Mouse (Mus musculus) small intestine, adult 2 months (tissue): ENCODE results near the gene Msh4. TPM values are rescaled to one million over a fixed set of nuclear protein-coding genes. Genes with fewer than 3 reads are reported as not detected.

Experiments used
- H3K27ac ChIP-seq: fragments of 200-500 bp; 2 replicates; pipeline ENCODE4 v1.5.1; 2012; ENCODE audit warnings: low read depth, low read length, control low read depth, inconsistent platforms; ENCODE audit not compliant: insufficient read depth
- H3K27me3 ChIP-seq: fragments of 200-500 bp; 2 replicates; pipeline ENCODE4 v1.6.1; 2012; ENCODE audit warnings: mild to moderate bottlenecking, moderate library complexity, low read length, inconsistent platforms; ENCODE audit not compliant: control insufficient read depth, insufficient read depth
- H3K36me3 ChIP-seq: fragments of 200-500 bp; 2 replicates; pipeline ENCODE4 v1.6.1; 2012; ENCODE audit warnings: mild to moderate bottlenecking, low read length, control low read depth, inconsistent platforms; ENCODE audit not compliant: control insufficient read depth, insufficient read depth
- H3K4me1 ChIP-seq: fragments of 200-500 bp; 2 replicates; pipeline ENCODE4 v1.6.1; 2012; ENCODE audit warnings: low read length, inconsistent platforms, mixed read lengths; ENCODE audit not compliant: control insufficient read depth, insufficient read depth, insufficient read length
- H3K4me3 ChIP-seq: fragments of 200-500 bp; 2 replicates; pipeline ENCODE4 v1.5.1; 2012; ENCODE audit warnings: low read depth, mild to moderate bottlenecking, control low read depth, inconsistent platforms, low read length, moderate library complexity
- CTCF ChIP-seq: fragments of 200-500 bp; IDR thresholded peaks from 2 replicates; pipeline ENCODE4 v1.5.1; 2012; ENCODE audit warnings: low read depth, mild to moderate bottlenecking, control low read depth, inconsistent platforms, low read length, moderate library complexity, mixed read lengths; ENCODE audit not compliant: insufficient replicate concordance, insufficient read length; ENCODE audit errors: extremely low read depth
- POLR2A ChIP-seq: fragments of 200-500 bp; IDR thresholded peaks from 2 replicates; pipeline ENCODE4 v1.6.1; 2012; ENCODE audit warnings: low read depth, mild to moderate bottlenecking, control low read depth, inconsistent platforms, low read length, moderate library complexity
- WGBS: fragments of 180-500 bp; shearing (Covaris S2); methylation state at CpG from one replicate; pipeline ENCODE4 v1.1.7; 2018; 5-methylcytosine and 5-hydroxymethylcytosine counted together
- polyA plus RNA-seq: library from polyadenylated mRNA; depleted of rRNA; stranded (reverse); fragments of >200 nt; gene quantifications from 2 replicates; pipeline ENCODE4 v1.2.3, GENCODE M21; 2012; rRNA removed

Gene Msh4
- 0.03 TPM in 1 of 2 replicates, not detected in the other for polyA plus RNA-seq

- Histone ChIP-seq H3K36me3 (peaks cover 67% of the 10 kb centered on the region), H3K27me3 (no peaks in the 10 kb centered on the region), H3K4me3 (no peak within 1 kb of the TSS), H3K4me1 (peaks cover 13% of the 10 kb centered on the region; the same call in 1 of the 2 replicates), H3K27ac (no peak within 1 kb of the TSS)
- TF ChIP-seq CTCF (no peak), POLR2A (no peak)
- WGBS, result 83% methylated on average over 9 of the region's 9 CpGs
These were observed at the start of gene Msh4 for GRCm38 (mm10) chr3:153906136-153906871. Msh4 (minus strand) TSS chr3:153906138.

- WGBS, result 64% methylated on average over 2 of the region's 2 CpGs
- no peaks in the 10 kb centered on the region for H3K4me1 ChIP-seq
- no peak for TF ChIP-seq CTCF
- TF ChIP-seq POLR2A, result no peak
- H3K27ac ChIP-seq, result no peak overlapping the region
- H3K36me3 ChIP-seq, result no peaks in the 10 kb centered on the region
- H3K4me3 ChIP-seq, result no peak overlapping the region
- H3K27me3 ChIP-seq, result no peaks in the 10 kb centered on the region
These were observed 42.2 kb upstream of the Msh4 start for GRCm38 (mm10) chr3:153948176-153948575.

DNA sequence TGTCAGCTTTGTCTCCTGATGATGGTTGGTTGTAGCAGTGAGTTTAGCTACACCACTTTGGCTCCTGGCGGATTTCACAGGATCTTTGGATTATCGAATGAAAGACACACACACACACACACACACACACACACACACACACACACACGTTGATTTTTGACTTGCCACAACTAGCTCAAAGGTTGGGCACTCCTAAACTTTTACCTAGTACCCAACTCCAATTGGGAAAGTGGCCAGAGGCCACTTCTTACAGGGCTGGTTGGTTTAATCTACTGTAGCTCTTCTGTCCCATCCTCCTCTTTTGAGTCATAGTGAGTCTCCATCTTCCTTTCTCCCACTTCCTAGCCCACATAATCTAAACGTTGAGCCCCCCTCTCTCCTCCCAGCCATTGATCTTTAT, 41.3 kb upstream of the Msh4 start:
- no peak overlapping the region for H3K4me3 ChIP-seq
- no peaks in the 10 kb centered on the region for H3K4me1 ChIP-seq
- no peaks in the 10 kb centered on the region for H3K27me3 ChIP-seq
- 73% methylated on average over 4 of the region's 4 CpGs for WGBS
- no peaks in the 10 kb centered on the region for H3K36me3 ChIP-seq
- H3K27ac ChIP-seq, result no peak overlapping the region
- TF ChIP-seq CTCF, result no peak
- TF ChIP-seq POLR2A, result no peak

- Histone ChIP-seq H3K4me3 (peak within 1 kb of the TSS; percentile 85), H3K36me3 (peaks cover 7% of the 10 kb centered on the region; the same call in 1 of the 2 replicates), H3K4me1 (no peaks in the 10 kb centered on the region), H3K27me3 (no peaks in the 10 kb centered on the region), H3K27ac (peak within 1 kb of the TSS; percentile 69)
- TF ChIP-seq CTCF (no peak), POLR2A (peak; percentile 86)
- WGBS, result under 1% methylated on average over 41 of the region's 41 CpGs
These were observed 38.5 kb upstream of the Msh4 start, which contains the start of gene Acadm for GRCm38 (mm10) chr3:153944335-153944990. Acadm (minus strand) TSS chr3:153944632.

- under 1% methylated on average over 19 of the region's 19 CpGs for WGBS
- Histone ChIP-seq H3K27ac (peak overlapping the region; percentile 69), H3K4me1 (no peaks in the 10 kb centered on the region), H3K4me3 (peak overlapping the region; percentile 85), H3K27me3 (no peaks in the 10 kb centered on the region), H3K36me3 (peaks cover 7% of the 10 kb centered on the region)
- no peak for TF ChIP-seq CTCF
- TF ChIP-seq POLR2A, result no peak
These were observed 38.0 kb upstream of the Msh4 start for GRCm38 (mm10) chr3:153943901-153944334.

DNA sequence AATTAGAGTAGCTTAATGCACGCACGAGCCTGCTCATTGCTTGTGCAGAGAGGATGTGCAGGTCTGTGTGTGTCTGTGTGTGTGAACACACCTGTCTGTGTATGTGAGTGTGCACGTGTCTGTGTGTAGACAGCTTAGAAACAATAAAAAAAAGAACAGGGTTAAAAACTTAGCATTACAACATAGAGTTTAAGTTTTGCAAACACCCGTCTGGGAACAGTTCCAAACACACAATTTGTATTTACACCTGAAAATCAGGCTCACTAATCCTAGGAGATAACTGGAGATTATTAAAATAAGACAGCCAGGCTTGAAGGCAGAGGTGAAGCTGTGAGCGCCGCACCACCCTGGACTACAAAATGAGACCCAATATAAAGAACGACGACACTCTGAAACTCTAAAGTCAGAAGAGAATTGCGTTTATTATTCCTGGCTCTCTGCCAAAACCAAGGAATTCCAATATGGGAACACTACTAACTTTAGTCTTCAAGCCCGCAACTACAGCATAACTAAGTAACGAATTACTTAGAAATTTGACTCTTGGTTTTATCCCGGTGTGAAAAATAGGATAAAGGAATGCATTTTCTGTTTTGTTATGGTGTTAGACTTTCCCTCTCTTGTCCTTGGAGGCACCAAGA, 37.2 kb upstream of the Msh4 start:
- no peaks in the 10 kb centered on the region for H3K4me1 ChIP-seq
- H3K4me3 ChIP-seq, result no peak overlapping the region
- peaks cover 11% of the 10 kb centered on the region for H3K36me3 ChIP-seq
- H3K27me3 ChIP-seq, result no peaks in the 10 kb centered on the region
- WGBS, result 14% methylated on average over 12 of the region's 12 CpGs
- TF ChIP-seq CTCF (no peak), POLR2A (no peak)
- no peak overlapping the region for H3K27ac ChIP-seq

GRCm38 (mm10) chr3:153941613-153942012, 35.7 kb upstream of the Msh4 start:
- no peak for TF ChIP-seq CTCF
- TF ChIP-seq POLR2A, result no peak
- H3K36me3 ChIP-seq, result peaks cover 16% of the 10 kb centered on the region
- H3K27ac ChIP-seq, result no peak overlapping the region
- no peaks in the 10 kb centered on the region for H3K4me1 ChIP-seq
- H3K27me3 ChIP-seq, result no peaks in the 10 kb centered on the region
- no peak overlapping the region for H3K4me3 ChIP-seq
- 95% methylated on average over 13 of the region's 13 CpGs for WGBS
